Mouse (Mus musculus) MEL (cell line): ENCODE results near the gene Aip.

Source experiments
- CTCF ChIP-seq, 3 experiments: IDR thresholded peaks in 2 of 3; conservative IDR thresholded peaks in 1 of 3; 2 replicates each; pipeline ENCODE4 v1.5.1; 2011 to 2012; ENCODE audit warnings: low read length in 3 of 3, low read depth in 2 of 3, mild to moderate bottlenecking in 2 of 3, improper control_type of control experiment in 1 of 3, inconsistent platforms in 1 of 3, mixed read lengths in 1 of 3, moderate library complexity in 1 of 3; ENCODE audit not compliant: control insufficient read depth in 1 of 3, insufficient read depth in 1 of 3, poor library complexity in 1 of 3, severe bottlenecking in 1 of 3
- EP300 ChIP-seq, 2 experiments: IDR thresholded peaks; 2 replicates each; pipeline ENCODE4 v1.6.1; 2011; ENCODE audit warnings: improper control_type of control experiment in 2 of 2, low read length in 2 of 2, low read depth in 1 of 2, mild to moderate bottlenecking in 1 of 2
- ETS1 ChIP-seq: IDR thresholded peaks from 2 replicates; pipeline ENCODE4 v1.6.1; 2012; ENCODE audit warnings: low read depth, mild to moderate bottlenecking, inconsistent platforms, low read length, improper control_type of control experiment, moderate library complexity
- MAX ChIP-seq: IDR thresholded peaks from 2 replicates; pipeline ENCODE4 v1.6.1; 2011; ENCODE audit warnings: low read length, improper control_type of control experiment
- MAZ ChIP-seq: IDR thresholded peaks from 2 replicates; pipeline ENCODE4 v1.6.1; 2012; ENCODE audit warnings: low read depth, mild to moderate bottlenecking, inconsistent platforms, low read length, improper control_type of control experiment
- POLR2A ChIP-seq, 2 experiments: IDR thresholded peaks; 2 replicates each; pipeline ENCODE4 v1.6.1; 2011 to 2012; ENCODE audit warnings: low read length in 2 of 2, mild to moderate bottlenecking in 2 of 2, control low read depth in 1 of 2, improper control_type of control experiment in 1 of 2, low read depth in 1 of 2, moderate library complexity in 1 of 2; ENCODE audit not compliant: control insufficient read depth in 1 of 2, insufficient read depth in 1 of 2, poor library complexity in 1 of 2
- POLR2AphosphoS2 ChIP-seq: IDR thresholded peaks from 2 replicates; pipeline ENCODE4 v1.6.1; 2011; ENCODE audit warnings: low read length, improper control_type of control experiment
- POLR2AphosphoS5 ChIP-seq: IDR thresholded peaks from 2 replicates; pipeline ENCODE4 v1.6.1; 2012; ENCODE audit warnings: low read depth, borderline replicate concordance, mild to moderate bottlenecking, inconsistent platforms, low read length, moderate library complexity, mixed read lengths
- TAL1 ChIP-seq: IDR thresholded peaks from 2 replicates; pipeline ENCODE4 v1.6.1; 2012; ENCODE audit warnings: mild to moderate bottlenecking, inconsistent platforms, low read length, moderate library complexity, mixed read lengths
- TCF12 ChIP-seq: IDR thresholded peaks from 2 replicates; pipeline ENCODE4 v1.6.1; 2014; ENCODE audit warnings: low read depth, mild to moderate bottlenecking, inconsistent platforms, low read length, improper control_type of control experiment, moderate library complexity
- ZMIZ1 ChIP-seq: IDR thresholded peaks from 2 replicates; pipeline ENCODE4 v1.6.1; 2012; ENCODE audit warnings: low read depth, mild to moderate bottlenecking, inconsistent platforms, low read length, improper control_type of control experiment, moderate library complexity

DNA sequence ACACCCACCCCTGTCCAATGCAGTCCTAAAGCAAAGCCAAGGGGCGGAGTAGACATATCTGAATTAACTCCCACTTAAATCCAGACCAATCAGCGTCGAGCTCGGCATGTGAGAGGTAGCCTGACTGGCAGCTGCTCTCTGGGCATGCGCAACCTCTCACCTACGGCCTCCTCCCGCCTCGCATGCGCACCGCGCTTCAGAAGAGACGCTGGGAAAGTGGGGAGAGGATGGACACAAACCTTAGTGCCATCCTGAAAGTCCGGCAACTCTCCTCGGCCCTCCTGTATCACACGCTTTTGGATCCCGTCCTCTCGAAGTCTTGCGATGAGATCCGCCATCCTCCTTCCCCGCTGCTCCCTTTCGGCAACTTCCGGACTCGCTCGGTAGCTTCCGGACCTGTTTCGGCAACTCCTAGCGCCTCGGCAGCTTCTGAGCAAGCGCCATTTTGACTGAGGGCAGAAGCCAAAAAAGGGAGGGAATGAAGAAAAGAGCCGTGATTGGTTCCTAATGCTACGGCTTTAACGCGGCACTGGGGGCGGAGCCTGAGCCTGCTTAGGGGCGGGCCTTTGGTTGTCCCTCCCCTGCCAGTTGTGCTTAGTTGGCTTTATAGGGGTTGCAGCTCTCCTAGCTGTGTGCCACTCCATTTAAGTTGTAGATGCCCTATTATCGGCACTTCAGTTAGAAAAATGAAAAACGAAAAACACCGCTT is 4.4 kb downstream of the Aip start:
- TF ChIP-seq TAL1 (no peak), ETS1 (0 out of 2 replicates have a peak, but pooled peaks have one; percentile 28), POLR2AphosphoS5 (no peak), MAZ (no peak), POLR2A (IDR thresholded peaks at IDR 0.05; ENCODE audit: control insufficient read depth in 1 of 2, insufficient read depth in 1 of 2, low read depth in 1 of 2, low read length in 2 of 2, poor library complexity in 1 of 2) (peak in 1 of 2 experiments; percentile 58; a peak in 2 of 4 replicates), POLR2AphosphoS2 (0 out of 2 replicates have a peak, but pooled peaks have one; percentile 58), MAX (peak; percentile 100), CTCF (IDR thresholded peaks at IDR 0.05 in 2 of 3, conservative IDR thresholded peaks at IDR 0.05 in 1 of 3; ENCODE audit: control insufficient read depth in 1 of 3, insufficient read depth in 1 of 3, low read depth in 2 of 3, low read length in 3 of 3, poor library complexity in 1 of 3, severe bottlenecking in 1 of 3) (no peak), EP300 (IDR thresholded peaks at IDR 0.05; ENCODE audit: low read depth in 1 of 2, low read length in 2 of 2) (no peak), TCF12 (peak; percentile 65), ZMIZ1 (peak; percentile 84)
